Mouse (Mus musculus) CH12F3 (cell line): Measurements from ENCODE around the gene Dock2.

Source experiments
- in situ Hi-C: fragments of 300-500 bp; cut with MboI; formaldehyde crosslinking; loops from 2 replicates; pipeline ENCODE4 v1.14.3; 2020; ENCODE audit warnings: low sequenced_read_pairs

Dock2 gene

GRCm38 (mm10) chr11:34300064-34300463 lies 483.6 kb downstream of the Dock2 start:
- in situ Hi-C loops = no loop called here

- in situ Hi-C loops = no loop called here
Observed at GRCm38 (mm10) chr11:34299550-34299949, 484.1 kb downstream of the Dock2 start.

DNA sequence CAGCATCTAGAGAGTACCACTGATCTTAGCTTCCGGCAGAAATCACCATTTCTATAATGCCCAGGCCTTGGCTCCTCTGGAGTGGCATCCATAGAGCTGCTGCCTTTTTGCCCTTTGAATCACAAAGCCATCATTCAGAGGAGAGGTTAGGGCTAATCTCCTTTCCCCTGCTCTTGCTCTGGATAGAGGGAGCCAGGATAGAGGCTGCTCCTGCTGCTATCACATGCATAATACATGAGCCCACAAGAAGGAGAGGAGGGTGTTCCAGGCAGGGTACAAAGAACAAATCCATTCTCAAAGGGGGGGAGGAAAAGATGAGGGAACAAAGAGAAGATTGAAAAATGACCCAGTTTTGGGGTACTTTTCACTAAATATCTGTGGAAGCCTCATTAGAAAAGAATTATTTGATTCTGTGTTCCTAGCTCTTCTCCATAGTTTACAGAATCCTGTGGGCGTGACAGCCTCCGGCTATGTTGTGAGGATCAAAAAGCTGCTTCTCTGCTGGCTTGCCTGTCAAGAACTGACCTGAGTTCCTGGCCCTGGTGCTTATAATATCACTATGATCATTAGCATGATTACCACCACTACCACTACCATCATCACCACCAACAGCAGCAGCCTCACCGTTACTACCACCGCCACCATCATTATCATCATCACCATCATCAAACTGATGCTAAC lies 485.9 kb downstream of the Dock2 start:
- in situ Hi-C loops = no loop called here

GRCm38 (mm10) chr11:34291304-34291703 lies 492.4 kb downstream of the Dock2 start:
- in situ Hi-C loops = no loop called here

GRCm38 (mm10) chr11:34290708-34291107 lies 493.0 kb downstream of the Dock2 start:
- in situ Hi-C loops = no loop called here

- in situ Hi-C loops = no loop called here
Observed at GRCm38 (mm10) chr11:34290265-34290664, 493.4 kb downstream of the Dock2 start.

- in situ Hi-C loops = no loop called here
Observed at GRCm38 (mm10) chr11:34284124-34284808, 499.4 kb downstream of the Dock2 start.

- in situ Hi-C loops = no loop called here
Observed at GRCm38 (mm10) chr11:34277047-34277445, 506.6 kb downstream of the Dock2 start.

DNA sequence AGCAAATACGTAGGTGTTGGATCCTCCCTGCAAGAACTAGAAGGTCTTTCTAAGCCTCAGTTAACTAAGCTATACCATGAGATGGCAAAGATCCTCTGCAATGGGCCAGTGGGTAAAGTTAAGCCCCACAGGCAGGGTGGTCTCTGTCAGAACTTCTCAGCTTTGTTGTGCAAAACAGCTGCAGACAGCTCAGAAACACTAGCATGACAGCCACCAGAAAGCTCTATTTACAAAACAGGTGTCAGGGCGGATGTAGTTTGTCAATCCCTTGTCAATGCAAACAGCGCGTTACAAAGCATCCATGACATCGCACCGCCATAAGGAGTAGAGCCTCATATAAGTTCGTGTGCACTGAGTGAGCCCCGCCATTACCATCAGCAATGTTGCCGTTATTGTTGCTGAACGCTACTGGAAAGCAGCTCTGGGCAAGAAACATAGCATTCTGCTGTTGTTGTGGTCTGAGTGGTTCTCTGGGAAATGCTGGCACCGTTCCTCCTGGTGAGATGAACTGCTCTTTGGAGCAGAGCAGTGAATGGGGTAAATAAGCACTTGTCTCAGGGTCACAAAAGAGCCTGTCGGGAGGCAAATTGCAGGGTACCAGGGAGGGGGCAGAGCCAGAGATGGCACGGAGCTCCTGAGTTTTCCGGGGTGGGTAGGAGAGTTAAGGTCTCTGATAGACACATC lies 507.2 kb downstream of the Dock2 start:
- in situ Hi-C loops = no loop called here

DNA sequence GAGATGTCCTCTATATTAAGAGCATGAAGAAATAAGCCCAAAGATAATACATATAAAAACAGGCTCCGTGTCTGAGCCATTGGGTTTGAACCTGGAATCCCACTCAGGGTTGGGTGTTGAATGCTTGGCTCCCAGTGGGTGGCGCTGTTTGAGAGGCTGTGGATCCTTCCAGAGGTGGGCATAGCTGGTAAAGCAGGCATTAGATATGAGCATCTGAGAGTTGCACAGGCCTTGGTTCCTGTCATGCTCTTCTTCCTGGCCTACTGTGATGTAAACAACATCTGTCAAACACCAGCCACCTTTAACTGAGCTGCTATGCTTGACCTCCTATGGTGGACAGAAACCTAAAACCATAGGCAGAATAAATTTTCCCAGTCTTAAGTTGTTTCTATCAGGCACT lies 507.8 kb downstream of the Dock2 start:
- in situ Hi-C loops = no loop called here

DNA sequence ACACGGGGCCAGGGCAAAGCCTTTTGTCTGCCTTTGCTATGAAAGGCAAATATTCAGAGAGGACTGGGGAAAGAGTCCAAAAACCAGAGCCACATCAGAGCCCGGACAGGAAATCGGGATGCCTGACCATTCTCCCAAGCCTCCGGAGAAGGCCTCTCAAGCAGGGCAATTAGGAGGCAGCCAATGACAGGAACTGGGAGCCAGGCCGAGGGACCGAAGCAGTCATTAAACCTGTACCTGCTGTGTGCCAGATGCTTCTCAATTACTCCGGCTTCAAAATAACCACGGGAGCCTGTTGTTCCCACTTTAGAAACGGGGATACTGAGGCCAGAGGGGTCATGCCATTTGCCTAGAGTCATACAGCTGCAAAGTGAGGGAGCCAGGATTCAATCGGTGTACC lies 511.7 kb downstream of the Dock2 start:
- in situ Hi-C loops = no loop called here

DNA sequence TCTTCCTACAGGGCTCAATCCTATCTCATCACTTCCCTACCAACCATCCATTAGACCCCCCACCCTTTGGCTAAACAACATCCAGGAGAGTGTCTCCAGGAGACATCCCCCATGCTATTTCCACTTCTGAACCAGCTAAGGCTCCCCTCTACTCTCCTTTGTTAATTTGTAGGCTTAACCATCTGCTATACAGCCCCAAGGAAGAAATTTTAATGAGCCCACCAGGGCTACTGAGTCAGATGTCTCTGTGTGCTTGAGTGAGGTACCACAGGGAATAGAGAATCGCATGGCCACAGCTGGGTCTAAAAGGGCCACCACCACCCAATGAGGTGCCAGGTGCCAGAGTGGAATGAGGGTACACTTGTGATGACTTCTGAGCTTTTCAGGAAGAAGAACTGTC lies 519.6 kb downstream of the Dock2 start:
- in situ Hi-C loops = no loop called here

DNA sequence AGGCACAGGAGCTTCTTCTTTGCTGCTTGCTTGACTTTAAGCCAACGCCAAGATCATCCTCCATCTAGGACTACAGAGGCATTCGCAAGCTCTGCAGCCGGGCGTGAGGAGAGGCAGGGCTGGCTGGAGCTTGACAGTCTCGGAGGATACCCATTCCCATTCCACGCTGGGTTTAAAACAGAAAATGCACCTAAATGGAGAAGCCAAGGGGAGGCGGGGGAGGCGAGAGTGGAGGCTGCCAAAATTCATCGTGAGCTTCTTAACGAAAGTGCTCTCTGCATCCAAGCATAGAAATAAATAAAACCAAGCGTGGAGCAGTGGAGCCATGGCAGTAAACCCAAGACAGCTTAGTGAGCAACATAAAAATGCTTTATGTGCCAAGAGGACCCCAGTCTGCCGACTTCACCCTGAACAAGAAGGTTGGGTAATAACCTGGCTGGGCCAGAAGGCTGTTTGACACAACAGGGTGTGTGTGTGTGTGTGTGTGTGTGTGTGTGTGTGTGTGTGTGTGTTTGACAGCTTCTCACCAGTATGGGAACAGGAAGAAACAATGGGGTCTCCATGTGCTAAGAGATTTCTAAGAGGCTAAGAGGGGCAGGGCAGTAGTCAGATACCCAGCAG lies 524.7 kb downstream of the Dock2 start:
- in situ Hi-C loops = no loop called here

- in situ Hi-C loops = no loop called here
Observed at GRCm38 (mm10) chr11:34257548-34258189, 526.0 kb downstream of the Dock2 start.

DNA sequence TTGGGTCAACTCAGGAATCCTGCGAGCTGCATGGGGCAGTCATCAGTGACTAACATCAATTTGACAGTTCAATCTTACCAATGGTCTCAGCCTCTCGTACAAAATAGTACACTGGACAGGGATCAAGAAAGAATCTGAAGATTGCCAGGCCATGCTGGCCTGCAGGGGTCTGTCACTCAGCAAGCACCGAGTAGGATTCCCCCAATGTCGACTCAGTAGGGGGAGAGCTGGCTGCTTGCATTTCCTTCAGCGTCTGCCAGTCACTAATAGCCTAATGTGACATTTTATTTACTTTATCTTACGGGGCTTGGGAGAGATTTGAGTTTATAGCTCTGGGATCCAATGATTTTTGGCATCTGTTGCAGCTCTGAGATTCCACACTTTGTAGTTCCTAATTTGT lies 540.7 kb downstream of the Dock2 start:
- in situ Hi-C loops = loop anchor here (25.0 kb wide), 1 partner anchor 569 kb away; no protein-coding TSS in a partner anchor

- in situ Hi-C loops = loop anchor here (25.0 kb wide), 1 partner anchor 572 kb away; no protein-coding TSS in a partner anchor
Observed at GRCm38 (mm10) chr11:34240252-34240651, 543.4 kb downstream of the Dock2 start.

DNA sequence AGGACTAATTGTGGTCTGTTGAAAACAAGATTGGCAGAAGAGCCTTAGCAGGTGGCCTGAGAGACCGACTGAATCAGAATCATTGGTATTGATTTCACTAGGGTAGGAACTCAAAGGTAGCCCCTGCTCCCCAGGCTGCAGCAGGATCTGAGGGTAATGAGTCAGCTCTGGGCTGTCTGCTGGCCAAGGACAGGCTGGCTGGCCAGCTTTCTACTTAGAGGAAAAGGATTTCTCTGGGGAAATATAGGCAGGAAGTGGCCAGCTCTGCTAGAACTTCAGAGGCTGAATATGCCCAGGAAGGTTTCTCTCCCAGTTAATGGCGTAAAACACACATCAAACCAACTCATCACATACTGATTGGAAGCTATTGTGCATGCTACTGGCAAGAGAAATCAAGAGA lies 544.0 kb downstream of the Dock2 start:
- in situ Hi-C loops = loop anchor here (25.0 kb wide), 1 partner anchor 573 kb away; no protein-coding TSS in a partner anchor

DNA sequence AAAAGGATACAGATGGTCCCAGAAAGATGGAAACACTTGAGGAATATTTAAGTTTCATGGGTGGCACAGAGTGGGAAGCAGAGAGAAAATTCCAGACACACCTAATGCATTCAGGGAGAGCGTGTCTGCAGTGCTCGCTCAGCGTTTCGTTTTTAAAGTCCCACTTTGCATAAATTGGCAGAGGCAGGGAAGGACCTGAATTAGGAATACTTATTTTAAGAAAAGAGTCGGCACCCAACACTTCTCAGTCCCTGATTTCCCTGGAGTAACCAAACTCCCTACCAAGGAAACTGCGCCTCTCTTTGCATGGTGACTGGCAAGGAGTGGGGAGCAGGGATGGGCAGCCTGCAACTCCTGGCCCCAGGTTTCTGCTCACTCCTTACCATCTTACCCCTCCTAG lies 546.8 kb downstream of the Dock2 start:
- in situ Hi-C loops = loop anchor here (25.0 kb wide), 1 partner anchor 575 kb away; no protein-coding TSS in a partner anchor

DNA sequence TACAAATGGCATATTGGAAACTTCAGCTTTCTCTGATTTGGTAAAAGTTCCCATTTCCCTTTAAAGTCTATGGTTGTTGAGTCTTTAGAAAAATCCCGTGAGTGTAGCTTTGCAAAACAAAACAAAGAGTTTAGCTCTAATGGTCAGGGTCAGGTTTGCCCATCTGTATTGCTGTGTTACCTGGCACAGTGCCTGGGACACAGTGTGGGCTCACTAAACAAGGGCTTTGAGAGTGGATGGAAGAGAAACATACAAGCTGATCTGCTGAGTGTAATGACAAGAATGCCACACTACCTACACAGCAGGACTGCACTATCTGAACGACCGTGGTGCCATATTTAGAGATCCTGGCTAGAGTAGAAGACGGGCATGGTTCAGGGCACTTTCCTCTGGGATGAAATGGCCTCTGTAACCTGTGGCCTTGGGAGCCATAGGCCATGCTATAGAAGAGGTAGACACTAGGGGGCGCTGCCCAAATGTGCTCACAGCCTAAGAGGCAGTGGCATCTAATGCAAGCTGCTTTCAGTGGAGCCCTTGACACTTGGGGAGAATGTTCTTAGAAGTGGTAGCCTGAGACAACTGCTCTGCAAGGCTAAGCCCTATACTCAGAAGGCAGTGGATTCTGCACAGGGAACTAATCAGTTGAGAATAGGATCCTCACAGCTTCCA lies 547.5 kb downstream of the Dock2 start:
- in situ Hi-C loops = loop anchor here (25.0 kb wide), 1 partner anchor 576 kb away; no protein-coding TSS in a partner anchor

- in situ Hi-C loops = loop anchor here (25.0 kb wide), 1 partner anchor 583 kb away; no protein-coding TSS in a partner anchor
Observed at GRCm38 (mm10) chr11:34228758-34229364, 554.8 kb downstream of the Dock2 start.
